Mouse (Mus musculus) NIH3T3 (cell line): ENCODE results near the gene Foxn3.
"Not testable (repeated sequence)": the region's sequence is repeated elsewhere in the genome, so short reads cannot be mapped to it uniquely, and the experiment has no call there.

ENCODE experiments used
- DNase-seq: peaks from one replicate; pipeline ENCODE4 v3.0.0-alpha.2; 2012; ENCODE audit warnings: low read depth

Foxn3 gene

DNA sequence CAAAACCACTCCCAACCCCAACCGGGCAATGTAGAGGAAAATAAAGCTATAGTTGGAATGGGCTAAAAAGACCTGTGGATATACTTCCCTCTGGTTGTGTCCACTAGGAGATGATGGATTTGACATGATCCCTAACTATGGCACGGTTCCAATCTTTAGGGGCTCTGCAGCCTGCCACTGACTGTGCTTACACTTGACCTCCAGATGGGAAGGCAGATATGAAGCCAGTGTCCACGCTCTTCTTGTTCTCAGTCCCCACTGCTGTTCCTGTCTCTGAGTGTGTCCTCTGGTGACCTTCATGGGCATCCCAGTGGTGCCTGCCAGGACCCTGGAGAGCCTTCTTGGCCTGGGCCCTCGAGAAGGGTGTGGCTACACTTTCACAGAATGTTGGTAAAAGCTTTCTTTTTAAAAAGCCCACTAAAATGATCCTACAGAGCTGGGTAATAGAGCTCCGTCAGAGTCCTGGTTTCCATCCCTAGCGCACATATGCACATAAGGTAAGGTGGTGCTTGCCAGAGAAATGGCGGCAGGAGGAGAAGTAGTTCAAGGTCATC is 346.2 kb downstream of the Foxn3 start:
- DNase-seq: no peak

DNA sequence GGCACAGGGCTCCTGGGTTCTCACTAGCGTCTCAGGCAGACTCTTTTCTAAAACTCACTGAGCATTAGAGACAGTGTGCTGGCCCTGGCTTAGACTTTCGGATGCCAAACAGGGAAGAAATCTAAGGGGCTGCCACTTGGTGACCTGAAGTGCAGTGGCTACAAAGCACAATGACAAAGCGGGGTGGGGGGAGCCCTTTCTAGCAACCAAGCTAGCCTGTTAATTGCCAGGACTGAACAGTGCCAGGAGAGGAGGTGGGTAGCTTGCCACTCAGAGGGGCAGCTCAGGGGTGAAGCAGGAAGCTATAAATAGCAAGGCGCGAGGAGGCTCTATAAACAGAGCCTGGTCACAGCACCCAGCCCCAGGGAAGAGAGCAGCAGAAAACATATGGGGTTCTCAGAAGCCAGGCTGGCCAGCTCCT is 347.0 kb downstream of the Foxn3 start:
- no peak for DNase-seq

DNA sequence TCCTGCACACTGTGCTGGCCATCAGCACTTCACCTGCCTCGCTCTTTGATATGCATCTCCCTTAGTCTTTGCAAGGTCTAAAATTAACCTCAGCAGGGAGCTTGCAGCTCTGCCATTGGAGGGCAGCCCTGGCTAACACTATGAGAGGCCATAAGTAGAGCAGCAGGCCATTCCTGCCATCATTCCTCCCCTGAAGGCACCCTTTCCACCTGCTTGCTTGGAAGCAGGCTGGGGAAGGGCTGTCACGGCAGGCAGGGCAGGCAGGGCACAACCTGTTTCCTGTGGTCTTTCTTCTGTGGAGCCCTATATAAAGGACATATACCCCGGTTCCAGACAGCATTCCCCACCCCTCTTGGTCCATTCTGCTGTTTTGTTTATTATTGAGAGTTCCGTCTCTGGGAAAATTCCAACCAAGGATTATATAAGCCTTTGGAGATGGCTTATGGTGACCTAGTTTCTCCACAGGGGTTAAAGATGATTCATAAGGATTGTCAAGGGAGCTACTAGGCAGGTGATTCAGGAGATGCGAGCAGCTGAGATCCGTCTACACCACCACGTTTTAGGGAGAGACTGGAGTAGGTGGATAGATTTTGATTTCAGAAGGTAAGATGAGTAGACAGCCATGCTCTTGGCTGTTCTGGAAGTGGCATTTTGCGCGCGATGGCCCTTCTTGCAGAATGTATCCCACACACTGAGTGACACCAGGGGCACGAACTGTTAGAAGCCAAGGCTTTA is 347.7 kb downstream of the Foxn3 start:
- DNase-seq: no peak

DNA sequence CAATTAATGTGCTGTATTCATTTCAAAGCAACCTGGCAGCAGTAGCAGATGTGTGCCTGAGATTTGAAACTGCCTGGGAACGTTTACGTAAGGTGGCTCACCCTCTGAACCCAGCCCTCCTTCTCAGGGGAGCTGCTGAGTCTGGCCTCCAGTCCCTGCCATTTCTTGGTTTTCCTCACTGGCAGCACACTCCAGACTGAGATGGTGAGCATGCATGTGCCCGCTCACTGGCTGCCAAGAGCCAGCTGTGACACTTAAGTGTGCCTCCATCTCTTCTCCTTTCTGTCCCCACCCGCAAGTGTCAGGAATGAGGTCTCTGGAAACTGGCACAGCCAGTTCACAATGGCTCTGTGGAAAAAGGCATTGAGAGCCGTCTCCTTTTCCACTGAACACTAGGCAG is 349.3 kb downstream of the Foxn3 start:
- no peak for DNase-seq

DNA sequence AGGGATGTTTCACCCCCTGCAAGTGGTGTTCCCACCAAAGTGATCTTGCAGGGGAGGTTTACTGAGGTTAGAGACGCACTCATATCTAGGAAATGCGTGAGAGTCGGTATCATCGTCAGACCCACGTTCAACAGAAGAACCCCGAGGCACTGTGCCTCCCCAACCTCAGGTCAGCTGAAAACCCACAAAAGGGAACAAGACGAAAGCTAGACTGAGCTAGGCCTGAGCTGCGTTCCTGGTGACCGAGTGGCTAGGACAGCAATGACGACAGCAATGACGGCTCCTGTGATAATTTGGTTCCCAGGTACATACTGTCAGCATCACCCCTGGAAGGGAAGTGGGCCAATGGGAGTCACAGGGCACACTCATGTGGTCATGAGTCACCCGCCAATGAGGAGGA is 350.2 kb downstream of the Foxn3 start:
- DNase-seq: no peak

DNA sequence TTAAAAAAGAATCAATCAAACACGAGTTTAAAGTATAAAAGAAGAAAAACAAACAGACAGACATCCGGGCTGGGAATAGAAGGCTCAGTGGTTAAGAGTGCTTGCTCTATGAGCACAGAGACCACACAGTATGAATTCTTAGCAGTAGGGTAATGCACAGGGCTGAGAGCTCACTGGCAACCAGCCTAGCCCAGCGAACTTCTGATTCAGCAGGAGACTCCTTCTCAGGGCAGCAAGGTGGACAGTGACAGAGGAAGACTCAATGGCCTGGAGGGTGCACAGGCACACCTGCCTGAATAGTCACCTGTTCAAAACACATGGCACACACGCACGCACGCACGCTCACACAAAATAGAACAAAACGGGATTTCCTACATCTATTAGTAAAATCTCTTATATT is 353.6 kb downstream of the Foxn3 start:
- DNase-seq: peak; percentile 18

DNA sequence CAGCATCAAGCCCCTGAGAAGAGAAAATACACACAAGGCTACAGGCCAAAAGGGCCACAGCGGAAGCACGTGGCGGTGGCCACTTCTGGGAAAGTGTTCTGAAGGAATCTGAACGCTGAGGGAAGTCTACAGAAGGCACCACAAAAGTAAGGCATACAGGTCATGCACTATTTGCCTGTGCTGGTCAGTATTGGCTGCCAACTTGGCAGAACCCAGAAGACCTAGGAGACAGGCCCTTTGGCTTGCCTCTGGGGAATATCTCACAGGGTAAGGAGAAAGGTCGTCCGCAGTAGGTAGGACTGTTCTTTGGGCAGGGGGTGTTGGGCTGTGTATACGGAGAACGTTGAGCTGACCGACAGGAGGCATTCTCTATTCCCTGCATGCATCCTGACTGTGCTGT is 355.1 kb downstream of the Foxn3 start:
- DNase-seq: no peak

DNA sequence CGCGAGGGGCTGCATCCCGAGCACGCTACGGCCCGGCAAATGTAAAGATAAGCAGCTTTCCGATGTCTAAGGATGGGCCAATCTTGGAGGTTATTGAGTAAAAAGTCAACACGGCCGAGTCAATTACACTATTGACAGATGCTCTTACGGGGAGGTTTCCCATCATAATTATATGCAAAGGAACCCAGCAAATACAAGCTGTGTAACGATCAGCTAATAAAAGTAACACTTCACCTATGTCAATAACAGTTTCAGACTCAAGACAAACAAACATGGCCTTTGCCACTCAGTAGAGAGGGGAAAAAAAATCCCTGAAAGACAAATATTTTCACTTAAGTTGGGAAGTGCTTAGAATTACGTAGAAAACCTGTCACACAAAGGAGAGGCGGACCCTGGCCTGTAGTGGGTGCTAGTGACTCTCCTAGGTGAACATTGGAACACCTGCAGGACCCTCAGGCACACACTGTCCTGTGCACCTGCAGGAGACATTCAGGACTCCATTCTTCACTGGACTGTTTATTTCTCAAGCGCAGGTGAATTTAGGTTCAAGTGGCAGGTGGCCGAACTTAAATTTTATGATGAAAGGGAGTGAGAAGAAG is 356.3 kb downstream of the Foxn3 start:
- DNase-seq: no peak

DNA sequence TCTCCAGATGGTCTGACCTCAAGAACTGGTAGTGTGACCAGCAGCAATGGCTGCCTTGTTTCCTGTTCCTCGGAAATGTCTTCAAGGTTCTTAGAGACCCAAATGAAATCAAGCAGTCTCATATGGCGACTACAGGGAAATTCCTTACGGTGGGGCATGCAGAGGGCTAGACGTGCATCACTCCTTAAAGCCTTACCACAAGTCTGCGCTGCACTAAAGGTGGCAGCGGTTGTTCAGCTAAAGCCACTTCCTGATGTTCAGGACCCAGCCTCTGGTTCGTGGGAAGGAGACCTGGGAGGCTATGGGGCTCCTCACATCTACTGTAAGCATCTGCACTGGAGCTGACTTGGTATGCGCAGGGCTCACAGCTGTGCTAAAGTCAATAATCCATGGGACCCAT is 357.6 kb downstream of the Foxn3 start:
- DNase-seq: no peak

DNA sequence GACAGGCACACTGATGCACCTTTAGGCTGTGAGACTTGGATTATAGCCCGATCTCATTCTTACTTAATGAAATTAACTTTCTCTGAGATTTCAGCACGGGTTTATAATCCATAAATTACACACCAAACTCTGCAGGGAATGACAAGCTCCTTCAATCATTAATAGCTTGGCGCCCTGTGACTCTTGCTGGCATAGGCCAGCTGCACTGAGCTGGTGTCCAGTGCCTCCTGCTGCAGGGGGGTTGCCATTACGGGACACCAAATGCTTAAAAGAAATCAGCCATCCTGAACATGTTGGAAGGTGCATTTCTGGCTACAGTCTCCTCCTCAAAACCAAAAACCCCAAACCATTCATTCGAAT is 364.3 kb downstream of the Foxn3 start:
- DNase-seq: peak; percentile 39

DNA sequence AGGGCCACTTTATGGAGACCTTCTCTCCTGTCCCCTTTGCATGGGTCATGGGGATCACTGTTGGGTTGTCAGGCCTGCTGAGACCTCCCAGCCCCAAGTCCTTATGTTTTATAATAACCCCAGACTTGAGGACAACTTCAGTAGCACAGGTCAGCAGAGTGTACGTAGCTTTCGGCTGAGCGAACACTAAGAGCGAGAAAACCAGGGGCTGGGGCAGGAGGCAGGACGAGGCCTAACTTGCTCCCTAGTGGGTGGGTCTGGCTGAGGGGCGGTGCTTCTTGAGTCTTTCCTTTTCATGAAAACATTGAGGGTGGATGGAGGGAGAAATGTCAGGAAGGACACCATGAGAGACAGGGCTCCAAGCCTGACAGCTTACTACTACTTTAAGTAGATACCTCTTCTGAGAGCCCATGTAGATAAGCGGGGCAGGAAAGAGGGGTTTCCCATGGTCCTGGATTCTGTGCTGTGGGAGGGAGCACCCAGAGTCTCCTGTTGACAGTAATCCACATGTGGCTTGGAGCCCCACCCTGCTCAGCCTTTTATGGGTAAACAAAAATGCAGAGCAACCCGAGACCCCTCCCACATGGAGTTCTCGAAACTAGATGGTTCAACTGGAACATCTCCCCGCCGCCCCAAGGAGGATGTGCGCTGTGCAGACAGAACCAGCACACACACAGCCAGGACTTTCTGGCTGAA is 364.8 kb downstream of the Foxn3 start:
- no peak for DNase-seq

DNA sequence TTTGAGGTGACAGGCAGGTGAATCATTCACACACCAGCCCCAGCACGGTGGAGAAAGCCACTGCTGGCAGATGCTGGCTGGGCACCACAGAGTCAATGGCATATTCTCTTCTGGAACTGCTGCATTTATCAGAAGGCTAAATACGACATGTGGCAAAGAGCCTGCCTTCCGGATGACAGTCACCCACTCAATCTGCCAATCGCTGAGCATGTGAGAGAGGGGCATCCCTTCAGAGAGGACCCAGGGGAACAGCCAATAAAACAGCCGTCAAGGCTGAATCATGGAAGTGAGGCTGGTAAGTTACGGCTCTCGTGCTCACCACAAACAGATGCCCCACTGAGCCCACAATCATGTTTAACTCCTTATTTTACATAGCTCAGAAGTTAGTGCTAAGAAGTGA is 366.4 kb downstream of the Foxn3 start:
- no peak for DNase-seq

DNA sequence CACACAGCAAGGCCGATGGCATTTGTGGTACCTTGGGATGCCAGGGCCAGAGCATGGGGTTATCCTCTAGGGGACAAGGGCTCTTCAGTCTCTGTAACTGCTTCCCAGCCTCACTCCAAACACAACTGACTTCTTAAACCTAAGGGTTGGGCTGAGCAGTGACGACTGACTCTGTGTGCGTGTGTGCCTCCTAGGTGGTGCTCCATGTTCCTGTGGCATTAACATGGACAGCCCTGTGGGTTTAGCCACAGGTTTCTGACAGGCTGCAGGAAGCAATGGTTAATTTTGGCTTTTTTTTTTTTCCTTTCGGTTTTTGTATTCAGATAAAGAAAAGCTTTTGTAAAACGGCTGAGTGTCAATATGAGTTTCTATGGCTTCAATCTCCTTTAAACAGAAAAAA is 367.7 kb downstream of the Foxn3 start:
- no peak for DNase-seq

DNA sequence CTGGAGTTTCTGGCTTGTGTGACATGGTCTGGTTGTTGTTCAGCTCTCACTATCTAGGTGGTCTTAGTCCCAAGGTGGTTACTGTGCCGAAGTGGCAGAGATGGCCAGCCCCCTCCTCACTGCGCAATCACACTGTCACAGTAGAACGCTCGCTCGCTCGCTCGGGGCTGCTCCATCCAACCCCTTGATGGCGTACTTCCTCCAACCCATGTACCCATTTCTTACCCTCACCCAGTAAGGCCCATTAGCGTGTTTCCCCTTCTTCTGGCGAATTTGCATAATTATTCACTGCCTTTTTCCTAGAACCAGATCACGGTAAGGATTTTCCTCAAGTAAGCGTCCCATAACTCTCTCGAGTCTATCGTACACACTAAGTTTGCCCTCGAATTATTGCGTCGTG is 369.3 kb downstream of the Foxn3 start:
- DNase-seq: not testable (repeated sequence)

DNA sequence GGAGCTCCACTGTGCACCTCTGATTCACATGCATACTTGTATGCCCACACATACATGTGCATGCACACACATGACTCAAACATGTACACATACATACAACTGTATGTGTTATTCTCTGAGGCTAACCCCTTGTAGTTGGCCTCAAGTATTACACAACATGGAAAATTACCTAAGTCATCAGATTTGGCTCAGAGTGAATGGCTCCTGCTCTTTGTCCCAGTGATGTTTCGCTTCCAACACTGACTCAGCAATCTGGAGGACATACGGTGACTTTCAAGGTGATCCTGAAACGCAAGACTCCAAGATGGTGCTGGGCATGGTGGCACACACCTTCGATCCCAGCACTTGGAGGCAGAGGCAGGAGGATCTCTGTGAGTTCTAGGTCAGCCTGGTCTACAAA is 375.7 kb downstream of the Foxn3 start:
- DNase-seq: peak; percentile 8

DNA sequence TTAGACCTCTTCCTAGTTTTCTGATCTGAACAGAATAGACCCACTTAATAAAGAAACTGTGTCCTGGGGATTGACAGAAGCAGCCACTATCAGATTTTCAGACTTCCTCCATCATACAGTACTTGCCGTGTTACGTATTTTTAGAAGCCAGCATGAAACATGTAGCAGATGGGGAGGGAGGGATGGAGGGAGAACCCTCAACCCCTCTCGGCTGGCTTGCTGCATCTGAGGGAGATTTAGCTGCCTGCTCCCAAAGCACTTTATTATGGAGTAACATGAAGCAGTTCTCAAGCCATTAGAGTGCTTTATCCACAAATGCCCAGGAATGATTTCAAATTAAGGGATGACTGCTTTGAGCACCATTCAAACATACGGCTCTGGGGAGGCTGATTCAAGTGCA is 377.1 kb downstream of the Foxn3 start:
- no peak for DNase-seq

DNA sequence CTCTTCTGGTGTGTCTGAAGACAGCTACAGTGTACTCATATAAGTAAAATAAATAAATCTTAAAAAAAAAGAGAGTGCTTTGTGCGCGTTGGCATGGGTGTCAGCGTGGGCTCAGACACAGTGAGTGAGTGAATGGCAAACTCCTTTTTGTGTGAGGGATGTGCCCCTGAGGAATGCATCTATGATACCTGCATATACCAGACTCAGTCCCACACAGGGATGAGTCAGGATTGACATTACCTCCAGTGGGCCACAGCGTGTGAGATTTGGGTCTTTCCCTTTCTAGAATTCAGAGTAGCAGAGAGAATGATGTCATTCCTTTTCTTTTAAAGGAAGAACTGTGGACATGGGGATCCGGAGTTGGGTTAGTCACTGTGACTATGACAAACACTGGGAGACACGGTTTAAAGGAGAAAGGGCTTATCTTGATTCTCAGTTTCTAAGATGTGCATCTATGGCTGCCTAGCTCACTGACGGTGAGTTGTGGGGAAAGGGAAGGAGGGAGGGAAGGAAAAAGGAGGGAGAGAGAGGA is 380.1 kb downstream of the Foxn3 start:
- DNase-seq: no peak

DNA sequence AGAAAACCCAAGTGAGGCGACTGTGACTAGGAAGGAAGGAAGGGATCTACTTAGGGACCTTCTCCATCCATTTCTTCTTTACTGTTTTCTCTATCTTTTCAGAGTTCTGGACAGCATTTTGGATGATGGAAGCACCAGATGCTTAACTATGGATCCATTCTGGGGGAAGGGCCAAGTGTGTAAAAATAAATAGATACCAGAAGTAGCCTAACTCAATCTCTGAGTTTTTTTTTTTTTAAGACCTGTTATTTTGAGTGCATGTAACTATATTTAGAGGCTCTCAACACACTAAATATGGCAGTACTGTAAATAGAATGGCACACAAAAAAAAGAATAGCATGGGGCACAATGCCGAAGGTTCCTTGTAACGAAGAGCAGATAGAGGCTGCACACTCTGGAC is 381.0 kb downstream of the Foxn3 start:
- no peak for DNase-seq

DNA sequence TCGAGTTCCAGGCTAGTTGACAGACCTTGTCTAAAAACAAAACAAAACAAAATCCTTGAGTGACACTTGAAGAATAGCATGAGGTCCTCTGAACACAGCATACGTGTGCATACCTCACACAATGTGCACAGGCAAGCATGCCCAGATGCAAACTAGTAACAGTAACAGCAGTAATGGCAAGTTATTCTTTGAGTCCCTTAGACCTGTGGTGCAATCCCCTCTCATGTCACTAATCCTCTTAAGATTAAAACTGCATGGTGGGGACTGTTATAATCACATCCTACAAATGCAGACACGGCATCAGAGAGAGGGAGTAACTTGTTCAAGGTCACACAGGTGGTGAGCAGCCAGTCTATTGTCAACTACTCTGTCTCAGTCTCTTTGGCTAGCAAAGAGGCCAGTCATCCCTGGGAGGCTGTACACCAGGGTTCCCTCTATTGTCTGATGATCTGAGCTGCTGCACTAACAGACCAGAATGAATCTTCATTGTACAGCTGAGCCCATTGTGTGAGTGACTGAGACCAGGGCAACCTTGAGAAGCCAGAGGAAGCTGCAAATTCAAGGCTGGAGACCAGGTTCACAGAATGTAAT is 383.1 kb downstream of the Foxn3 start:
- no peak for DNase-seq

DNA sequence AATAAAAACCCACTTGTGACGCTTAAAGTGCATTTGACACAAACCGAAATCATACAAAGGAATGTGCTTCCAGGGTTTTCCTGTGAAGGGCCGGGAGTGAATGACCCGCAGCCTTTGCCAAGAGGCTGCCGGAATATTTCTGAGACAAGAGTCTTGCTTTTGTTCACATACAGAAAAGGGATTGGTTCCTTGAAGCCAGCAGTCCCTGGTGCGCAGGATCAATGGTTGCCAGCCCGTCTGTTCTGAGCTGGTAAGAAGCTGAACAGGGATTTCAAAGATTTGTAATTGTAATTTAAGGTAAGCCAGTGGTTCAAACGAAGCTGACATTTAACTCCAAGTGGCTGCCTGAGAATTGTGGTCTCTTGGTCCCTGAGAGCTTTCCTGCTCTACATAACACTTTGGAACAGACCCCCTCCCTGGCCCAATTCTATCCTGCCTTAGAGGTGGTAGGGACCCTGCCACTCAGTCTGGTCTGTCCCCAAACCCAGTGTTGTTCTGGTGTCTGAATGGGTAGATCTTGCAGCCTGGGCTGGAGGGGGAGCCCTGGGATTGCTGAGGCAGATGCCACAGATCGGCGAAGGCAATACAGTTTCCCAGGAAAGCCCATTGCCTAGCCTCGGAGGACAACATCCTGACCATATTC is 388.3 kb downstream of the Foxn3 start:
- DNase-seq: no peak

DNA sequence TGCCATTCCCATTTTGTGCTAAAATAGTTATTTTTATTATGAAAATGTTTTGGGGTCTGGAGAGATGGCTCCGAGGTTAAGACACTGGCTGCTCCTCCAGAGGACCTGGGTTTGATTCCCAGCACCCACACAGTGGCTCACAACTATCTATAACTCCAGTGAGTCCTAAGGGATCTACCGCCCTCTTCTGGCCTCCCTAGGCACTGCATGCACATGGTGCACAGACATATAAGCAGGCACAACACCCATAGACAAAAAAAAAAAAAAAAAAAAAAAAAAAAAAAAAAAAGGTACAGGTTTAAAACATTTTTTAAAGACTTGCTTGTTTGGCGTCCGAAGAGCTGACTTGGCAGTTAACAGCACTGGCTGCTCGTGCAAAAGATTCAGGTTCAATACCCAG is 391.2 kb downstream of the Foxn3 start:
- DNase-seq: peak; percentile 25

DNA sequence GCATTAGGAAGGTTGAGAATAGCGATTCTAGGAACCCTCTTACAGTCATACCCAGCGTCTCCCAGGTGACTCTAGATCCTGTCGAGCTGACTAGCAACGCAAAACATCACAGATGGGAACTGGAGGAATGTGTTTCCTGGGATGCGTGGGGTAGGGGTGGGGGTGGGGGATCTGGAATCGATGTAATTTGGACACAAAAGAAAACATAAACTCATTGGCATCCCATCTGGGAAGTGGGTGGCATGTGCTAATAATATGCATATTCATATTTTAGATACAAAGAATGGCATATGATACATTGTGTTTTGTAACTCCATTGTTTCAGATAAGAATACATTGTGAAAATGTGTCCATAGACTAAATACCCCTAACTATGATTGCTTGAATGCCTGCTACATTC is 393.5 kb downstream of the Foxn3 start:
- no peak for DNase-seq
